Mouse (Mus musculus) forebrain, embryonic 11.5 days (tissue): Measurements from ENCODE around the gene Wnt9b. TPM values are rescaled to one million over a fixed set of nuclear protein-coding genes. Genes with fewer than 3 reads are reported as not detected.

Experiments used
- ATAC-seq: fragments of 200-750 bp; cut with Nextera tagmentation; replicated peaks from 2 replicates; pipeline ENCODE4 v1.8.0; 2017; ENCODE audit warnings: moderate TSS enrichment; ENCODE audit not compliant: low FRiP score
- DNase-seq: peaks from one replicate; pipeline ENCODE4 v3.0.0-alpha.2; 2017; ENCODE audit warnings: low spot score
- H3K27ac ChIP-seq: fragments of 300-500 bp; sonication (generic); 2 replicates; pipeline ENCODE4 v1.5.1; 2014; ENCODE audit warnings: low read depth, low read length
- H3K27me3 ChIP-seq: fragments of 300-500 bp; sonication (generic); 2 replicates; pipeline ENCODE4 v1.6.1; 2014; ENCODE audit warnings: mild to moderate bottlenecking, low read length, mixed read lengths; ENCODE audit not compliant: control insufficient read depth, insufficient read depth
- H3K36me3 ChIP-seq: fragments of 300-500 bp; sonication (generic); 2 replicates; pipeline ENCODE4 v1.6.1; 2014; ENCODE audit warnings: mild to moderate bottlenecking, low read length, moderate library complexity, mixed read lengths; ENCODE audit not compliant: control insufficient read depth, insufficient read depth
- H3K4me1 ChIP-seq: fragments of 300-500 bp; sonication (generic); replicated peaks from 2 replicates; pipeline ENCODE4 v1.6.1; 2014; ENCODE audit warnings: low read length, mixed read lengths; ENCODE audit not compliant: control insufficient read depth, insufficient read depth
- H3K4me2 ChIP-seq: fragments of 300-500 bp; sonication (generic); 2 replicates; pipeline ENCODE4 v1.6.1; 2014; ENCODE audit warnings: low read depth, mild to moderate bottlenecking, low read length, moderate library complexity, mixed read lengths; ENCODE audit not compliant: severe bottlenecking
- H3K4me3 ChIP-seq: fragments of 300-500 bp; sonication (generic); 2 replicates; pipeline ENCODE4 v1.5.1; 2014; ENCODE audit warnings: low read depth, low read length
- H3K9ac ChIP-seq: fragments of 300-500 bp; sonication (generic); 2 replicates; pipeline ENCODE4 v1.6.1; 2014; ENCODE audit warnings: low read length
- H3K9me3 ChIP-seq: fragments of 300-500 bp; sonication (generic); 2 replicates; pipeline ENCODE4 v1.6.1; 2016; ENCODE audit warnings: low read length, mixed read lengths; ENCODE audit not compliant: control insufficient read depth
- WGBS: fragments of 180-500 bp; shearing (Covaris S2); extraction: QIAGEN DNeasy Blood & Tissue Kit; methylation state at CpG from one replicate; pipeline ENCODE4 v1.1.7; 2014; 5-methylcytosine and 5-hydroxymethylcytosine counted together
- polyA plus RNA-seq: library from polyadenylated mRNA; unstranded; fragments of >200 nt; fragmentation: Nextera tagmentation; extraction: Ambion mirVana; gene quantifications from 2 replicates; pipeline ENCODE4 v1.2.1, GENCODE M21; 2014

Gene Wnt9b
- polyA plus RNA-seq, 1 experiment from 2014 or later = 0.87 TPM

- Histone ChIP-seq H3K36me3 (no peaks in the 10 kb centered on the region; the same call in none of the 2 replicates), H3K4me1 (no peaks in the 10 kb centered on the region), H3K4me3 (no peak overlapping the region), H3K9ac (no peak overlapping the region), H3K9me3 (no peaks in the 10 kb centered on the region), H3K4me2 (no peak overlapping the region), H3K27ac (no peak overlapping the region), H3K27me3 (no peaks in the 10 kb centered on the region)
- no peak for ATAC-seq
- DNase-seq = no peak
- 95% methylated on average over 7 of the region's 7 CpGs for WGBS
Measured at GRCm38 (mm10) chr11:103685261-103685736, 64.3 kb downstream of the Wnt9b start.

GRCm38 (mm10) chr11:103683667-103684334 is 65.8 kb downstream of the Wnt9b start:
- Histone ChIP-seq H3K4me3 (no peak overlapping the region), H3K4me2 (no peak overlapping the region), H3K27me3 (no peaks in the 10 kb centered on the region), H3K9me3 (no peaks in the 10 kb centered on the region), H3K4me1 (no peaks in the 10 kb centered on the region), H3K27ac (no peak overlapping the region), H3K36me3 (peaks cover 4% of the 10 kb centered on the region), H3K9ac (no peak overlapping the region)
- ATAC-seq (no peak), DNase-seq (no peak)
- WGBS = 84% methylated on average over 11 of the region's 11 CpGs

Other genes starting within 250 kb of the Wnt9b start
- not detected in 2 replicates for gene Lrrc37a, start 245.2 kb downstream of the Wnt9b start, polyA plus RNA-seq
- gene Gm884, start 128.7 kb downstream of the Wnt9b start, polyA plus RNA-seq = not detected in 2 replicates
- not detected in 2 replicates for gene Lyzl6, start 110.9 kb downstream of the Wnt9b start, polyA plus RNA-seq
- gene Rprml, start 100.3 kb downstream of the Wnt9b start, polyA plus RNA-seq = not detected in 2 replicates
- gene Gosr2, start 51.9 kb downstream of the Wnt9b start, polyA plus RNA-seq = 86.7 and 94.9 TPM in 2 replicates
- gene Wnt3, start 24.3 kb upstream of the Wnt9b start, polyA plus RNA-seq = 5.7 and 6.2 TPM in 2 replicates
- gene Nsf, start 204.2 kb upstream of the Wnt9b start, polyA plus RNA-seq = 52.6 and 61.2 TPM in 2 replicates
- 124 TPM in 2 replicates for gene Arf2, start 216.9 kb upstream of the Wnt9b start, polyA plus RNA-seq